Mouse (Mus musculus) CH12.LX (cell line): ENCODE measurements around the gene Gm10320.

Source experiments
- BHLHE40 ChIP-seq: IDR thresholded peaks from 2 replicates; pipeline ENCODE4 v1.6.1; 2011; ENCODE audit warnings: mild to moderate bottlenecking, low read depth, low read length, improper control_type of control experiment
- CTCF ChIP-seq, 2 experiments: IDR thresholded peaks in 1 of 2; conservative IDR thresholded peaks in 1 of 2; 2 replicates each; pipeline ENCODE4 v1.5.1; 2011 to 2012; ENCODE audit warnings: low read depth in 2 of 2, low read length in 2 of 2, improper control_type of control experiment in 1 of 2, inconsistent platforms in 1 of 2, mild to moderate bottlenecking in 1 of 2, moderate library complexity in 1 of 2
- MAFK ChIP-seq: IDR thresholded peaks from 2 replicates; pipeline ENCODE4 v1.6.1; 2011; ENCODE audit warnings: low read length, improper control_type of control experiment; ENCODE audit not compliant: insufficient replicate concordance
- POLR2A ChIP-seq: IDR thresholded peaks from 2 replicates; pipeline ENCODE4 v1.6.1; 2011; ENCODE audit warnings: low read depth, mild to moderate bottlenecking, improper control_type of control experiment, low read length
- TCF12 ChIP-seq: IDR thresholded peaks from 2 replicates; pipeline ENCODE4 v1.6.1; 2014; ENCODE audit warnings: low read depth, mild to moderate bottlenecking, inconsistent platforms, low read length, improper control_type of control experiment
- USF2 ChIP-seq: conservative IDR thresholded peaks from 2 replicates; pipeline ENCODE4 v1.6.1; 2011; ENCODE audit warnings: low read depth, low read length, improper control_type of control experiment
- ZNF384 ChIP-seq: IDR thresholded peaks from 2 replicates; pipeline ENCODE4 v1.6.1; 2012; ENCODE audit warnings: low read depth, low read length, improper control_type of control experiment, inconsistent platforms

GRCm38 (mm10) chr13:98534190-98534912 is 42.5 kb upstream of the Gm10320 start:
- TF ChIP-seq POLR2A = no peak
- TF ChIP-seq CTCF (conservative IDR thresholded peaks at IDR 0.05 in 1 of 2, IDR thresholded peaks at IDR 0.05 in 1 of 2; ENCODE audit: low read depth in 2 of 2, low read length in 2 of 2) = no peak
- no peak for TF ChIP-seq TCF12
- TF ChIP-seq BHLHE40 = no peak
- no peak for TF ChIP-seq ZNF384
- TF ChIP-seq MAFK = no peak
- no peak for TF ChIP-seq USF2
